Mouse (Mus musculus): ENCODE measurements around the gene Klhl28. TPM values are rescaled to one million over a fixed set of nuclear protein-coding genes. Genes with fewer than 3 reads are reported as not detected.

The Klhl28 gene
- total RNA-seq, 2 experiments from 2014 or later: 9.6 to 10.0 TPM

DNA sequence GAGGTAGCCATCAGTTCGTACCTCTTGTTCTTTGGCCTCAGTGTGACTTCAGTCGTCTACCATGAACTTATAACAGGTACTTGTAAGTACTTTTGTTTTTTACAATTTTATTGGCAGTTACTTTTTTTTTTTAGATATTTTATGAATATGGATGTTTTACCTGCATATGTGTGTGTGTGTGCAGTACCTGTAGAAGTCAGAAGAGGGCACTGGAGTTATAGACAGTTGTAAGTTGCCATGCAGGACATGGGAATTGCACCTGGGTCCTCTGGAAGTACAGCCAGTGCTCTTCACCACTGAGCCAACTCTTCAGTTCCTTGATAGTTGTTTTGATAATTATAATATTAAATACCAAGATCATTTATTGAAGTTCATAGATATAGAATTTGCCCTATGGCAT lies 27.8 kb downstream of the Klhl28 start:
- H3K27ac ChIP-seq: no peak overlapping the region
- intact Hi-C loops (cut with DNase I): no loop called here
- DNase-seq: no peak
- peak; percentile 54 for TF ChIP-seq CTCF (IDR thresholded peaks at IDR 0.05)
- H3K4me3 ChIP-seq: no peak overlapping the region

GRCm38 (mm10) chr12:64917578-64918471 lies 47.5 kb downstream of the Klhl28 start, which contains the start of gene Gm527:
Gm527 (plus strand) TSS chr12:64917906.
- intact Hi-C loops (cut with DNase I): loop anchor here (2.0 kb wide), 1 partner anchor 45 kb away; no protein-coding TSS in a partner anchor
- Histone ChIP-seq H3K4me3 (peak within 1 kb of the TSS; percentile 96), H3K27ac (peak within 1 kb of the TSS; percentile 84)
- peak; percentile 99 for DNase-seq
- TF ChIP-seq CTCF (IDR thresholded peaks at IDR 0.05): no peak

- intact Hi-C loops (cut with DNase I): loop anchor here (2.0 kb wide), 1 partner anchor 46 kb away; no protein-coding TSS in a partner anchor
- no peak for TF ChIP-seq CTCF (IDR thresholded peaks at IDR 0.05)
Measured at GRCm38 (mm10) chr12:64916735-64917134, 48.6 kb downstream of the Klhl28 start.

DNA sequence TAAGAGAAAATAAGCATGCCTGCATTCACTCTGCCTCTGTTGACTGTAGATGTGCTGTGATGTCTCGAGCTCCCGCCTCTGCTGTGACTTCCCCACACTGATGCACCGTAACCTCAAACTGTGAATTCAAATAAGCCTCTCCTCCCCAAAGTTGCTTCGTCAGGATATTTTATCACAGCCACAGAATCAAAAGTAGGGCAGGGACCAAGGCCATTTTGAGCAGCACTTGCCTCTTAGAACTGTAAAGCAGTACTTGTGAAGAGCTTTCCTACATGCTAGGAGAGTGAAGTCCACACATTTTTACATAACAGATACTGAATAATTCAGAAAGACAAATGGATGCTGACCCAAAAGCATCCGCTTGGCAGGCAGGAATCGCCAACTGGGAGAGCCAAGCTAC lies 52.3 kb downstream of the Klhl28 start:
- H3K27ac ChIP-seq: no peak overlapping the region
- no peak for TF ChIP-seq CTCF (IDR thresholded peaks at IDR 0.05)
- no peak for DNase-seq
- intact Hi-C loops (cut with DNase I): no loop called here
- no peak overlapping the region for H3K4me3 ChIP-seq

More at GRCm38 (mm10) chr12:64916735-64917134, 48.6 kb downstream of the Klhl28 start:
- Histone ChIP-seq H3K4me3 (no peak overlapping the region), H3K27ac (no peak overlapping the region)
- DNase-seq: no peak

DNA sequence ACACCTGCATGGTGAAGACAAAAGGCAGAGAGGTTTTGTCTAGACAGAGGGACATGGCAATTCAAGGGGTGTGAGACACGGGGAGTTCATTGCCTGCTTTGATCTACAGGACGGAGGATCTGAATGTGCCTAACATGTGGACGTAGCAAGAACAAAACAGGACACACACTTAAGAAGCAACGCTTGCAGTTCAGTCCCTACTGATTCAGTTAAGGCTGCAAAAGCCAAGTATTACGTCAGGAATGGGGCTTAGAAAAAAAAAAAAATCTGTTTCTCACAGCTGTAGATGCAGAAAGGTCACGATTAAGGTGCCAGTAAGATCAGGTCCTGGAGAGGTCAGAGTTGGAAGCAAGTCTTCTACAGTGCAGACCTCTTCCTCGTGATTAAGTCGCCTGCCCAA lies 62.1 kb downstream of the Klhl28 start:
- no peak for TF ChIP-seq CTCF (IDR thresholded peaks at IDR 0.05)
- intact Hi-C loops (cut with DNase I): no loop called here
- Histone ChIP-seq H3K27ac (peak overlapping the region; percentile 50; the same call in 1 of the 2 replicates), H3K4me3 (no peak overlapping the region)
- peak; percentile 12 for DNase-seq

DNA sequence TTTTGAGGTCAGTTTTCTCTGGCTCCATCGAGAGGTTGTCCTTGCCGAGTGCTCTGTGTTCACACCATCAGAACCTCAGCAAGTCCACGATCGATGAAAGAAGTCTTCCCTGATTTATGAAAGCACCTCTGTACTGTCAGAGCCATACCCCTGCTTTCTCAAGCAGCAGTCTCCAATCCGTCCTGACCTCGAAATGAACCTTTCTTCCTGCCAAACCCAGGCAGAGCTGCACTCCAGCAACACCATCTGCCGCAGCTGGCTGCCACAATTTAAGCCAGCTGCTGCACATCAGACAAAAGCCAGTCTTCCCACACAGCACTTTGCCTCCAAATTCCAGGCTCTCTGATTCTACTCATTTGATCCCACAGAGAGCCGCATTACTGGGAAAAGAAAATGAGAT lies 62.8 kb downstream of the Klhl28 start:
- Histone ChIP-seq H3K27ac (0 out of 2 replicates have a peak overlapping the region, but pooled peaks have one; percentile 32), H3K4me3 (0 out of 2 replicates have a peak overlapping the region, but pooled peaks have one; percentile 9)
- TF ChIP-seq CTCF (IDR thresholded peaks at IDR 0.05): no peak
- intact Hi-C loops (cut with DNase I): no loop called here
- peak; percentile 74 for DNase-seq

- Histone ChIP-seq H3K27ac (no peak overlapping the region), H3K4me3 (no peak overlapping the region)
- DNase-seq: peak; percentile 68
- intact Hi-C loops (cut with DNase I): no loop called here
- peak; percentile 91 for TF ChIP-seq CTCF (IDR thresholded peaks at IDR 0.05)
Measured at GRCm38 (mm10) chr12:64897060-64897730, 68.1 kb downstream of the Klhl28 start.

Other genes with a start within 250 kb of the Klhl28 start
- gene Gm527, start 47.6 kb downstream of the Klhl28 start, total RNA-seq (2021): 1 to 10 TPM; 5.0 to 5.2 TPM
- 1 to 10 TPM; 9.2 to 9.7 TPM for gene Togaram1, start 270 bp upstream of the Klhl28 start, total RNA-seq (2021)
- gene Prpf39, start 70.8 kb upstream of the Klhl28 start, total RNA-seq (2021): 10 to 100 TPM; 15.8 to 17.5 TPM
- gene Fkbp3, start 108.5 kb upstream of the Klhl28 start, total RNA-seq (2021): 100 to 1,000 TPM; 176 to 242 TPM
- 1 to 10 TPM; 1.4 to 2.0 TPM for gene Fancm, start 110.1 kb upstream of the Klhl28 start, total RNA-seq (2021)
- under 1 TPM in 1 of 2 experiments, not detected in 1; 0.13 TPM for gene Mis18bp1, start 207.1 kb upstream of the Klhl28 start, total RNA-seq (2021)

Measured in gastrocnemius, adult 2 months (tissue).